Mouse (Mus musculus): ENCODE measurements around the gene Olfr1216.
"Not testable (repeated sequence)": the region's sequence is repeated elsewhere in the genome, so short reads cannot be mapped to it uniquely, and the experiment has no call there.

Olfr1216 gene

DNA sequence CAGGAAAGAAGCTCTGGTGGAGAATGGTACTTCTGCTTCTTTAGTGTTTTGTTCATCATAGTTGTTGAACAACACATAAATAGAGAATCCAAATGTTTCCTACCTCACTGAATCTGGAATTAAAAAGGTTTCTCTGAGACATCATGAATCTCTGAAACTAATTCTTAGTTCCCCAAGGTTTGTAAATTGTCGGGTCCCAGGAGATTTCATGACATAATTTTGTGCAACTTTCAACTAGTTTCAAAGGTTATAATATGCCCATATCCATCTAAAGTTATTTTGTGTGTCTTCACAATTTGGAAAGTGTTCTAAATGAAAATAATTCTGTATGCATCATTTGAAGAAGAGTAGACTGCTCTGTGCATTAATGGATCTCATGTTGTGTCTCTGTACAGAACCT, at the start of gene Olfr1216:
Gene Olfr1216 (minus strand): TSS at position 101 of the 400 bp plus-strand sequence.
- no peak for DNase-seq

DNA sequence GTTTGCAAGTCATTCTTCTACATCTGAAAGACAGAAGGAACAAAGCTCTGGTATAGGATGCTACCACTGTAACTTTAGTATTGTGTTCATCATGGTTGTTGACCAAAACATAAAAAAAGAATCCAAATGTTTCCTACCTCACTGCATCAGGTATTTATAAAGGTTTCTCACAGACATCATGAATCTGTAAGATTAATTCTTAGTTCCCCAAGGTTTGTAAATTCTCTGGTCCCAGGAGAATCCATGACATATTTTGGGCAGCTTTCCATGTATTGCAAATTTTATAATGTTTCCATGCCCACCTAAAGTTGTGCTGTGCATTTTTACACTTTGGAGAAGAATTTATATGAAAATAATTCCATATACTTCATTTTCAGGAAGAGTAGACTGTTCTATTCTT, 42.9 kb upstream of the Olfr1216 start, which contains the start of gene Olfr1218:
Gene Olfr1218 (minus strand): TSS at position 101 of the 400 bp plus-strand sequence.
- DNase-seq, result no peak

DNA sequence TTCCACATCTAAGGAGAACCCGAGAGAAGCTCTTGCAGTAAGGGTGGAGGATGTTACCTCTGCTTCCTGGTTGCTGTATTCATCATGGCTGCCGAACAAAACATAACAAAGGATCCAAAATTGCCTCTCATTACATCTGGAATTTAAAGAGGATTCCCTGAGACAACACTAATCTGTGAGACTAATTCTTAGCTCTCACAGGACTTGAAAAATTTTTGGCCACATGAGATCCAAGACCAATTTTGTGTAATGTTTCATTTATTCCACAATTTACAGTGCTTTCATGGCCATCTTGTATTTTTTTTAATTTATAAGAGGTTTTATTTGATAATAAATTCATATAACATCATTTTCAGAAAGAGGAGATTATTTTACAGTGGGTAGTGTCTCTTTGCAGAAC, 13.8 kb upstream of the Olfr1216 start, which contains the start of gene Olfr1217:
Gene Olfr1217 (minus strand): TSS at position 101 of the 400 bp plus-strand sequence.
- no peak for DNase-seq

DNA sequence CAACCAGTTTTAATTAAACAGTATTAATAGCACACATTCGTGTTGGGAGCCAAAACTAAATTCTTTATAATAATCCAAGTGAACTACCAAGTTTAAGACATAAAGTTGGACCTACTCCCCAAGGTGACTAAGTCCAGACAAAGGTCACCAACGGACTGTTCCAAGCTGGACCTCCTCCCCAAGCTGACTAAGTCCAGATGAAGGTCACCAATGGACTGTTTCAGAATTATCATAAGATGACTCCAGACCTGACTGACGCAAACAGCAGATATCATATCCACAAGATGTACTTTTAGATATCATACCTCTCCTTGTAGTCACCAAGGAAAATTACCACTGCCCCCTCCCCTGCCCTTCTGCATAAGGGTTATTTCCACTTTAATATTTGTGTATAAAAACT, 3.3 kb upstream of the Olfr1216 start:
- DNase-seq, result not testable (repeated sequence)

DNA sequence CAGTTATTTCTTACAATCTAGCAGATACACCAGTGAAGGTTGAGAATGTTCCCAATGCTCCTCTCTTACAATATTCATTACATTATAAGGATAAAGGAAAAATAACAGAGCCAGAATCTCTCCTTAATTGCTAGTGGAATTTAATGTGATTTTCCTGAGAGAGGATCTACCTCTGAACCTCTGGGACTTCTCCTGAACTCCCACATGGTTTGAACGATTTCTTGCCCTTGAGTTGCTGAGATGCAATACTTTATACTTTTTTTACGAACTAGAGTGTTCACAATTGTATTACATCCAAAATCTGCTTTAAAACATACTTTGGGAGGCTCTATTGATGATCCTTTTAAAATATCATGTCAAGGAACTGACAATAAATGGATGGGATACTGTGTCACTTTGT, 11.3 kb downstream of the Olfr1216 start, which contains the start of gene Olfr1215:
Gene Olfr1215 (minus strand): TSS at position 101 of the 400 bp plus-strand sequence.
- no peak for DNase-seq

DNA sequence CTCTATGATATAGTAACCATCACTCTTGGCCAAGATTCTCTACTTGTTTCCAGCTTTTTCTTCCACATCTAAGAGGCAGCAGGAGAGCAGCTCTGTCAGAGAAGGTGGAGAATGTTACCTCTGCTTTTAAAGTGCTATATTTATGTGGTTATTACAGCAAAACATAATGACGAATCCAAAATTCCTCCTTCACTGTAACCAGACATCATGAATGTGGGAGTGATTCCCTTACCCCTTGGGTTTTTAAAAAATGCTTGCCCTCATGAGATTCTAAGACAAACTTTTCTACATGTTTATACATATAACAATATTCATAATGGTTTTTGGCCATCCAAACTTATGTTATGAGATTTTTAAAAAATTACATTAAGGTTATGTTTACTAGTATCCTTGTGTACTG, 25.6 kb downstream of the Olfr1216 start, which contains the start of gene Olfr1214:
Gene Olfr1214 (minus strand): TSS at position 101 of the 400 bp plus-strand sequence.
- no peak for DNase-seq

DNA sequence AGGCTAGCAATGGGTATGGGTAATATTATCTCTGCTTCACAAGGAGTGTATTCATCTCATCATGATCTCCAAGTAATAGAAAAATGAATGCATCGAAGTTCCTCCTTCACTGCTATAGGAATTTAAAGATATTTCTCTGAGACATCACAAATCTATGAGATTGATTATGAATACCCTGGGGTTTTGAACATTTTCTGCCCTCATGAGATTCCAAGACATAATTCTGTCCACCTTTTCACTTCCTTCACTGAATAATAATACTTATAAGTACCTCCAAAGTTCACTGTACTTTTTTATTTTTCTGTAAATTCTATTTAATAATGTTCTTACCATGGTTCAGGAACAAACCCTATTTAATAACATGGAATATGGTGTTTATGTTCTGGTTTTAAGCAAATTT, 38.0 kb downstream of the Olfr1216 start, which contains the start of gene Gm13762:
Gene Gm13762 (minus strand): TSS at position 101 of the 400 bp plus-strand sequence.
- no peak for DNase-seq
